Mouse (Mus musculus): ENCODE measurements around the gene Pole3. TPM values are rescaled to one million over a fixed set of nuclear protein-coding genes. Genes with fewer than 3 reads are reported as not detected.

The Pole3 gene
- 10 to 100 TPM; 23.4 to 24.4 TPM for total RNA-seq (2021)

DNA sequence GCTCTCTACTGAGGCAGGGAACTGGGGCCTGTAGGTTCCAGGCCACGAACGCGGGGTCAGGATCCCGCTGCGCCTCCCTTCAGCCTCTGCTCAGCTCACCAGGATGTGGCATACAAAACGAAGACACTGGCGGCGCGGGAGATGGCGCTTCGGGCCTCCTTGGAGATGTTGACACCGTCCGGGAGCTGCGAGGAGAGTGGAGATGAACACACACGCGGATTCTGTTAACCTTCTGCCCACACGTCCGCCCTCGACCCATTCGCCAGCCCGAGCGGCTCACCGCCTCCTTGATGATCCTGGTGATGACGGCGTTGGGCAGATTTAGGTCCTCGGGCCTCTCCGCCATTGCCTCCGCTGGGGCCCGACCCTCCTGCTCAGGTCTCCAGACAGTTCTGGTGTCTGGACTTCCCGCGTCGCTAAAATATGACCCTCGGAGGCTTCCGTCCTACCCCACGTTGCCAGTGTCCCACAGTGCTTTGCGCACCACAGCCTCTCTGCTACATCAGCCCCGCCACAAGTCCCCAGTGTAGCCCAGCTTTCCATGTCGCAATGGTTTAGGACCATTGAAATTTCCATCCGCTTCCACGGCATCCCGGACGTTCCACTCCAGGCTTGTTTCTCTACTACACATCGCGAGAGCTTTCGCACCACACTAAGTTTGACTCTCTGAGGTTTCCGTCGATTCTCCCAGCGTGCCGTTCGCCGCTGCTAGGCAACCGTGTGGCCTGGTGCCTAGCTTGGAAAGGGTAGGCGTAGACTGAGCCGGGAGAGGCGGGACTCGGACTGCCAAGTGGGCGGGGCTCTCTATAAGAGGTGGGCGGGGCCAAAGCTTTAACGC, at the start of gene Pole3, which contains the start of gene 4933430I17Rik:
Pole3 (minus strand) TSS at position 418 of the 838 bp plus-strand sequence.
4933430I17Rik (plus strand) TSS at position 719 of the 838 bp plus-strand sequence.
- intact Hi-C loops (cut with DNase I): no loop called here
- peak; percentile 98 to 99 for DNase-seq

DNA sequence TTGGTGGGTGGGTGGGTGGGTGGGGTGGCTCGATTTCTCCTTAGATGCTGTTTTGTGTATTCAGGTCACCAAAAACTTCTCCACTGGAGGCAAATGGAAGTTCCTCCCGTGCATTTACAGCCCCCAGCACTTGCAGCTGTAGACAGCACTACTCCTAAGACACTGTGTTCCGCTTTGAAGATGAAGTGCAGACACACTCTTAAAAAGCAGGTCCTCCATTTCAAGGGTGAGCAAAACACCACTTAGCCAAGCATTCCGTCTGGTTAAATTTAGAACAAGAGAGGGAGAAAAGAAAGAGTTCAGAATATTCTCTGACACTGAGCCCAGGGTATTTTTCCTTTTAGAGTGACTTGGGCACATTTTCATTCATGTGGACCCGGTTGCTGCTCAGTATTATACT, 45.2 kb upstream of the Pole3 start:
- intact Hi-C loops (cut with DNase I): no loop called here
- no peak for DNase-seq

DNA sequence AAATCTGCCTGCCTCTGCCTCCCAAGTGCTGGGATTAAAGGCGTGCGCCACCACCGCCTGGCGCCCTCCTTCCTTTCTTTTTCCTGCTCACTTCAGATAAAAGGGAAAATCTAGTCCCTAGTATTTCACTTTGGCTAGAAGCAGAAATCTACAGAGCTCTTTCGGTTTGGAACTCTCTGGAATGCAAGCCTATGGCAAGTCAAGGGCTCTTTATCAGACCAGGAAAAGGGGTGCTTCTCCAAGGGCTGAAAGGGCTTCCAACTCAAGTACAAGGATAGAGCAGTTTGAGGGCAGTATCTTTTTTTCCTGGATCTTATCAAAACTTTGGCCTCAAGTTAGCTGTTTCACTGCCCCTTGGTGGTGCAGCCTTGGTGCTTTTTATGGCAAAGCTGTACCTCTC, 44.7 kb upstream of the Pole3 start:
- intact Hi-C loops (cut with DNase I): no loop called here
- no peak for DNase-seq

DNA sequence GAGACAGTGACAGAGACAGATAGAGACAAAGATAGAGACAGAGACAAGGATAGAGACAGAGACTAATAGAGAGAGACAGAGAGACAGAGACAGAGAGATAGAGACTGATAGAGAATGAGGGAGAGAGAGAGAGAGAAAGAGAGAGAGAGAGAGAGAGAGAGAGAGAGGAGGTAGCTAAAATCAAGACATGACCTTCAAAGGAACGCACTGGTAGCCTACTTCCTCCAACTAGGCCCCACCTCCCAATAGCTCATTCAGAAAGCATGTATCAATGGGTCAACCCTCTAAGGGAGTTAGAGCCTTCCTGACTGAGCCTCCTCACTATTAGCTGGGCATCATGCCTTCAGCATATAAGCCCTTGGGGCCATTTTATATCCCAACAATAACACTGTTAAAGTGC, 43.5 kb upstream of the Pole3 start:
- no peak for DNase-seq
- intact Hi-C loops (cut with DNase I): no loop called here

DNA sequence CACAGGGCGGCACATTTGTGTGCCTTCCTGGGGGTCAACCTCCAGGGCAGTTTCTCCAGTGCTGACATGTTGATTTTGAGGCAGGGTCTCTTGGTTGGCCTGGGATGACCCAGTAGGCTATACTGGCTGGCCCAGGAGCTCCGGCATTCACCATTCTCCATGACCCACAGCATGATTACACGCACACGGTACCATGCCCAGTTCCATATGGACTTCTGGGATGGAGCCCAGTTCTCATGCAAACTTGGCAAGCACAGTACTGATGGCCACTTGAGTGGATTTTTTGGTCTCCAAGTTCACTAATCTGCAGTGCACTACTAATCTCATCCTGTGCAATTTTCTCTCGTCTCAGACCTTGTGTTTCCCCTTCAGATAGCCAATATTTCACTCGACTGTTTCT, 42.8 kb upstream of the Pole3 start:
- intact Hi-C loops (cut with DNase I): no loop called here

DNA sequence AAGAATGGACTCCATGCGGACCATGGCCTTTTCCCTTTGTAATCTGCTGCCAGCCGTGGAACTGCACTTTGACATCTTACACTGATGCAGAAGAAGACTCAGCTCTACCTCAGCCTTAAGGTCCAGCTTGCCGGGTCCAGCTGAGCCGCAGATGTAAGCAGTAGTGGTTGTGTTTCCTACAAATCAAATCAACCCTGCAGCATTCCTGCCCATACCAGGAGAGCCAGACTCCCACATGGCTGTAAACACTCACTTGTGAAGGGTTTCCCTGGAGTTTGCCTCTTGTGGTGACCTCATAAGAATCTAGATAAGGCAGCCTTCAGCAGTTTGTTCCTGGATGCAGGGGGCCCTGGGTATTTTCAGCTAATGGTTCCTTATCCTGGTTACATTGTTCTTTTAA, 41.7 kb upstream of the Pole3 start:
- DNase-seq: no peak
- intact Hi-C loops (cut with DNase I): no loop called here

More for the DNA sequence above, 42.8 kb upstream of the Pole3 start:
- DNase-seq: no peak

DNA sequence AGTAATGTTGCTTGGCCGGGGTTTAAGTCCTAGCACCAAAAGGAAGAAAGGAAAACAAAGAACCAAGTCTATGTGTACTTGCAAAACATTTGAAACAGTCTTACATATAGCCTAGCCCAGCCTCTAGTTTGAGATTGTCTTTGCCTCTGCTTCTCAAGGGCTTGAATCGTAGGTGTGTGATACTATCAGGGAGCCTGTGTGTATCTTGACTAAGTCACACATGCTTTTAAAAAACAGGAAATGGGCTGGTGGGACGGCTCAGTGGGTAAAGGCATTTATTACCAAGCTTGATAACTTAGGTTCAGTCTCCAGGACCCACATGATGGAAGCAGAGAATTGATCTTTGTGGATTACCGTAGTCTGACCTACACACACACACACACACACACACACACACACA, 37.1 kb upstream of the Pole3 start:
- no peak for DNase-seq
- intact Hi-C loops (cut with DNase I): loop anchor here (2.0 kb wide), 1 partner anchor 57 kb away; no protein-coding TSS in a partner anchor

DNA sequence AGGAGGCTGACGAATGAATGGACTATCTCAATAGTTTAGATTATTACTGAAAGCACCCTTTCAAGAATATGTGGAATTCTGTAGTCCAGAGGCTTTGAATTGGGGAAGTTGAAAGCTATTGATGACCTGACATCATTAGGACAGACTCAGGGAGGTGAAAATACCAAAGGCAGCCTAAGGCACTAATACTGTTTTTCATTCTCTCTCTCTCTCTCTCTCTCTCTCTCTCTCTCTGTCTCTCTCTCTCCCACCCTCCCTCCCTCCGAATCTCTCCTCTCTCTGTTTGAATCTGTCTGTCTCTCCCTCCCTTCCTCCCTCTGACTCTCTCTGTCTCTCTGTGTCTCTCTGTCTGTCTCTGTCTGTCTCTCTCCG, 36.7 kb upstream of the Pole3 start:
- intact Hi-C loops (cut with DNase I): loop anchor here (1.0 to 2.0 kb wide), 3 partner anchors 57 to 203 kb away; no protein-coding TSS in a partner anchor
- DNase-seq: no peak

DNA sequence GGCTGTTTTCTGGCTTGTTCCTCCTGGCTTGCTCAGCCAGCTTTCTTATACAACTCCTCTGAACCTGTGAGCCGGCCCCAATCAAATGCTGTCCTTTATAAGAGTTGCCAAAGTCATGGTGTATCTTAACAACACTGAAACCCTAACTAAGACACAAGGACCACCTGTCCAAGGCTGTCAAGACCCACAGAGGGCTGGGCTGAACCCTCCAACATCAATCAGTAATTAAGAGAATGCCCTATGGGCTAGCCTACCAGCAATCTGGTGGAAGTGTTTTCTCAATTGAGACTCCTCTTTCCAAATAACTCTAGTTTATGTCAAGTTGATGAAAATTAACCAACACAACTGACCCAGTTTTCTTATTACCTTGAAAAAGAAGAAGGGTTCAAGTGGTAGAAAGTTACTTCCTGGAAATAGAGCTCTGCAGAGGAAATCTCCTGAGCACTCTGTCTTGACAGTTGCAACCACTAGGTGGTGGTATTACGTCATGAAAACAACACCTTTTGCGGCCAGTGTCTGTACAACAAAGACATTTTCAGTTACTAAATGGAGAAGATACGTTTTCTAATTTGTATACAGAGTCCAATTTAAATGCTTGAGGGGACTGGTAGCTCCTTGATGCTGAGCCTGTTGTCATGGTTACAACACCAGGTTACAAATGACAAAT, 36.2 kb upstream of the Pole3 start:
- DNase-seq: peak; percentile 87 to 91
- intact Hi-C loops (cut with DNase I): loop anchor here (1.0 kb wide), 2 partner anchors 136 to 203 kb away; no protein-coding TSS in a partner anchor

DNA sequence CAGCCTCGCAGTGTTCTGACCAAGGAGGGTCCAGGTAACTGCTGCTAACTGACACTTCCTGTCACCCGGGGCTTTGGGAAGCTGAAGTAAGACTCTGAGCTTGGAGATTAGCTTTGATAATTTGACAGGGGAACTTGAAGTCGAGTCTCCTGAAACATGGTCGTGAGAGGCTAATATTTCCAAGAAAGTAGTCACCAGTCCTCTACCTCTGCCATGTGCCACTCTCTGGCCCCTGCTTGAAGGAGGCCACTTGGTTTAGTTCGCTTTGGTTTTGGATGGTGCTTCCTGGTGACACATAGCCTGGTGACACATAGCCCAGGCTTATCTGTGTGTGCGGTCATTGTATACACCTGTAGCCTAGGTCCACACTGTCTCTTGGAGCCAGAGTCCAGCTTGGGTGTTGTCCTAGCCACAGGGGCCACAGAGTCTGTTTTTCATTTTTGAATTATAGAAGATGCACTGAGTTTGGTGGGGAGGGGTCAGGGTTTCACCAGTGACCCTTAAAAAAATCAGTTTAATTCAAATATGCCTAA, 35.0 kb upstream of the Pole3 start, which contains the start of gene Rgs3:
Rgs3 (plus strand) TSS at position 51 of the 533 bp plus-strand sequence.
- intact Hi-C loops (cut with DNase I): no loop called here
- no peak for DNase-seq

DNA sequence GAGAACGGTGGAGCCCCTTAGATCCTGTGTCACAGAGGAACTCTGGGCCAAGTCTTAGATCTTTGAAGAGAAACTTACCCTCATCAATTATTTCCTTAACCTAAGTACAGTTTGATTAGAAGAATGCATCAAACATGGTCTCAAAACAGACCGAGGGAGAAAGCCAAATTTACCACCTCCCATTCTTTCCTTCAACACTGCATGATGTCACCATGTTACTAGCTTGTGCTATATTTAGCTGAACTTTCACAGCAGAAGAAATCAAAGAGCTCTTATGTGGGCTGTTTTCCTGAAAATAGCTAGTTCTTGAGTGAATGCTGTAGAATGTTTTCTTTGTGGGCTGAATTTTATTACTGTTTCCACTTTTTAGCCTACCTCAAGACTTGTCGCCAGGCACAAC, 32.6 kb upstream of the Pole3 start:
- intact Hi-C loops (cut with DNase I): no loop called here
- DNase-seq: peak in 1 of 2 experiments; percentile 26

DNA sequence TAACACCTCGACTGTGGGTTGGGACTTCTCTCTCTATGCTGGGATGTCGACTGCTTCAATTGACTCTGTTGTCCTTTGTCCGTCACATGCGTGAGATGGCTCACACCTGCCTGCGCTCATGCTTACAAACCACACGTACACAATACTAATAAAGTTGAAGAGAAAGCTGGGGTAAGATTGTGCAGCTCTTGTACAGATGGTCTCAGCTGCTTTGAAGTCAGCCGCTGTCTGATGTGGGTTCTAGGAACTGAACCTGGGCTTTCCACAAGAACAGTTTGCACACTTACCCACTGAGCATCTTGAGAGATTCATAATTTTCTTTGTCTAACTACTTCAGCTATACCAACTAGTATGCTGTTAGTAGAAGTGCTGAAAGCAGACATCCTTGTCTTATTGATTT, 27.1 kb upstream of the Pole3 start:
- intact Hi-C loops (cut with DNase I): no loop called here
- no peak for DNase-seq

DNA sequence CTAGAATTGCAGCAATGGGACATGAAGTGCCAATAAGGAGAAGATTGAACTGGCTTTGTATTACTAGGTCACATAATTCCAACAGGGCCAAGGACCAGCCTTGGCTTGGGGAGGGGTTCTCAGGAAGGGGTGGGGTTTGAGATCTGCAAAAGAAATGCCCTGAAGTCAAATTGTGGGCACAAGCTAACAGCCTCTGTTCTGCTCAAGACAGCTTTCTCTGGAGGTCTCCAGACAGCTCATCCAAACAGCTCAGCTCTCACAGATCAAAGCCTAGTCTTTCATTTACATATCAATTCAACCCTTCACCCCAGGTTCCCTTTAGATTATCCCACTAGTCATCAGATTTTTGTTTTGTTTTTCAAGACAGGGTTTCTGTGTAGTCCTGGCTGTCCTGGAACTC, 19.9 kb upstream of the Pole3 start:
- intact Hi-C loops (cut with DNase I): no loop called here
- DNase-seq: no peak

DNA sequence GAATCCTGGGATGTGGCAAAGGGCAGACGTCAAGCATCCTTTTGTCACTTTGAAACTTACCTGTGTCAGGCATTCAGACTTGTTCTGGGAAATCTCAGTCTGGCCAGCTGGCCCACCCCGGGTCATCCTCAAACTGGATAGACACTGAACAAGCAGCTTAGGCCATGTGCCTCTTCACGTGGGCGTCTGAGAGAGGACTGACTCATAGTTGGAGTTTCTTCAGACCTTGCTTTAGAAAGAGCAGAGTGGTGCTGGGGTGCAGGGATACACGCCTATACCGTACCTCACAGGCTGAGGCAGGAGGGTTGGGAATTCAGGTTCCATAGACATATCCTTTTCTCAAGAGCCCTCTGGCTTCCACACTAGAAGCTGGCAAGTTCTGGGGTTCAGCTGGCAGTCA, 18.9 kb upstream of the Pole3 start:
- intact Hi-C loops (cut with DNase I): no loop called here
- DNase-seq: no peak

DNA sequence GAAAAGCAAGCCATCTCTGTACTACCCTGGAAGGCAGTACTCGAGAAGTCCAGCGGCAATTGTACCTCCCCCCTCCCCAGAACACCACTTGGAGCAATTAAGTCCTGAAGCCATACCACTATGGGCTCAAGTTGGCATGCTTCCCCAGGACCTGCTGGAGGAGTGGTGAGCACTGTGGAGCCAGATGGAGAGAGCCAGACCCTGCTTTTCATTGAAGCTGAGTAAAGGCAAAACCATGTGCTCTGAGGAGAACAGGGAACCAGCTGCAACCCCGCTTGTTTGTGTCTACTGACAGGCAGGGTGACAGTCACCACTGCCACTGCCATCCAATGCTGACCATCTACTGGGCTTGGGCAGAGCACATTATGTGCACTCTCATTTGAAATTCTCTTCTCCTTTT, 16.9 kb upstream of the Pole3 start:
- no peak for DNase-seq
- intact Hi-C loops (cut with DNase I): no loop called here

DNA sequence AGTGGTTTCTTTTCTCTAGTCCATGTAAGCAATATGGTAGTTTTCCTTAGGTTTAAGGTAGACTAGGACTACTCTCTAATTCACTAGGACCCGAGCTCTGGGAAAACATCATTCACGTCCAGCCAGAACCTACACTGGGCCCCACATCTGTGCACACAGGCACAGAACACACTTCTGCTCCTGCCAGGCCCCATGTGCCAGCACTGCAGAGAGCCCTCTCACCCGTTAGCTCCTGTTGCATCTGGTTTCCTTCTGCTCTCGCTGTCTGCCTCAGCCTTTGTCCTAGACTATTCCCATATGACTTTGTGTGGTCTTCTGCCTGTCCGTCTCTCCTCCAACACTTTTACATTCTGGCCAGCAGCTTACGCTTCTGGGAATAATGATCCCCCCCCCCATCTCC, 8.9 kb upstream of the Pole3 start:
- intact Hi-C loops (cut with DNase I): no loop called here
- no peak for DNase-seq

DNA sequence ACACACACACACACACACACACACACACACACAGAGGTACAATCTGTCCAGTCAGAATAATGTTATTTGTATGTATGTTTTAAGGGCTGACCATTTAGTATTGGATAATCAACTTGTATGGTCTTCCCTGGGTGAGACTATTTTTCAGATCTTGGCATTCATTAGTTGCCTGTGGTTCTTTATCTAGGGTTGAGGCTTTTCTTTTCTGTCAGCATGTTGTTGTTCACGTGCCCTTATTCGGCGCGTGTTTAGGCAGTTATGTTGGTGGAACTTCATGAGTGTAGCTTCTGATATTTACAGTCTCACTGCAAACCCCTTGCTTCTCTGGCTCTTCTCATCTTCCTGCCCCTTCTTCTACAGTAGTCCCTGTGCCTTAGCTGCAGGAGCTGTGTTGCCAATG, 2.8 kb upstream of the Pole3 start:
- no peak for DNase-seq
- intact Hi-C loops (cut with DNase I): no loop called here

DNA sequence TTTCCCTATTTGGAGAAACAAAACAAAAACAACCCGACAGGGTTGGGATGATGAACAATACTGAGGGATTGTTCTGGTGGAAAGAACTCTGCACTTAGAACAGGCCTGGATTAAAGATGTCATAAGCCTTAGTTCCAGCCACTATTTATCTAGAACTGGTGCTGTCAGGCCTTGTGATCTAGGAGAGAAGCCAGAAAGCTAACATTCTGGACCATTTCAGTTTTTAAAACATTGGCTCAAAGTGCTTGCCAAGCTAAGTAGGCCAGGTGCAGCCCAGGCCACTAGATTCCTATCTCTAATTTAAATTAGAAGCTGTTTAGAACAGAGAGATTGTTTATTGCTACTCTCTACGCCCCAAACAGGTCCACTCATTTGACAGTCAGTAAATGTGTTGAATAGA, 1.4 kb upstream of the Pole3 start:
- DNase-seq: no peak
- intact Hi-C loops (cut with DNase I): no loop called here

DNA sequence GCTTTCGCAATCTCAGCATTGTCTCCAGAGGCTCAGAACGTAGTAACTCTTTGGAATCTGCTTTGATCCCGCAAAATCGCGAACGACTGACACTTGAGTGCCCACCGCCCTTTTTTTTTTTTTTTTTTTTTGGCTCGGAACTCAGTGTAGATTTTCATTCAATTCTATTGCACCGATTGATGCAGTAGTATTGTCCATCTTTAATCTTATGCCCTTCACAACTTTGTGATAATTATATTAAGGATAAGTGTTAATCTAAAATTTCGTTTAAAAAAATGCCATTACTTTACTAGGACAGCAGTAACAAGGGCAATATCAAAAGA, 582 bp upstream of the Pole3 start:
- intact Hi-C loops (cut with DNase I): no loop called here
- no peak for DNase-seq

DNA sequence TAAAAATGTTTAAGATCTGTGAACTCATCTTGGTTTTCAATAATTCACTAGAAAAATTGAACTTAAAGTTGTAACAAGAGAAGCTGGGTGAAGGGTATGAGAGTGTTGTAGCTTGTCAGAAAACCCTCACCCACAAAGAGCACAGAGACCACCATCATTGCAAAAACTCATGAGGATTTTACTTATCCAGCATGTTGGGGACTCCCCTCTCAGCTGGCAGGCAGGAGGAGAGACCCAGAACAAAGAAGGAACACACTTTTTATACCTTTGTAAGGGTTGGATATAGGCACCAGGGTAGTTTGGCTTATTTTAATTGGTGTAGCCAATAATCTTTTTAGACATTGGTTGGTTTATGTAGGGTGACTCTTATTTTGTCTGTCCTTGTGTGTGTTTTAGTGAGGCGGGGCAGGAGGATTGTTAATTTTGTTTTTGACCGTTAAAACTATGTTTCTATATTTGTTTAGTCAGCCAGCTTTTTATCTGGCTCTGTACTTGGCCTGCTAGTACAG, 3.9 kb downstream of the Pole3 start:
- intact Hi-C loops (cut with DNase I): no loop called here
- DNase-seq: no peak

DNA sequence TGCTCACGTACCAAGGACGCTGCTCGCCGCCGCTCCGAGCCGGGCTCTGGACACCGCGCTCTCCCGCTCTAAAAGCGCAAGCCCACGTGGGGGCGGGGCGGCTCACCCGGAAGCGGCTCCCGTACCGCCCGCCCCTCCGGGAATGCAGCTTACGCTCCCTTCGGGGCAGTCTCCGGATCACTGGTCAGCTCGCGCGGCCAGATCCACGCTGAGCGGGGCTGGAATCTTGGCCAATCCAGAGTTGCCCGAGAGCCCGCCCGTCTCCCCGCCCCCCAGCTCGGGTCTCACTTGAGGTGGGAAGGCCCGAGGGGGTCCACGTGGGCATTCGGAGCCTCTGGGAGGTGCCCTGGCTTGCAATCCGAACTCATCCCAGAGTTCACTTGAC, 5.0 kb downstream of the Pole3 start, which contains the start of gene Alad:
Alad (minus strand) TSS at position 70 of the 385 bp plus-strand sequence.
- peak; percentile 92 to 93 for DNase-seq
- intact Hi-C loops (cut with DNase I): loop anchor here (5.0 kb wide), 1 partner anchor 158 kb away; the partner anchor contains the start of genes Fkbp15 and Slc31a1

Data from heart, postnatal 10 days (tissue).